Mouse (Mus musculus) liver (tissue): Measurements from ENCODE around the gene Lce1g.

Source experiments
- DNase-seq: peaks from one replicate; pipeline ENCODE4 v3.0.0-alpha.2; 2020; ENCODE audit warnings: mixed read lengths

Lce1g gene

DNA sequence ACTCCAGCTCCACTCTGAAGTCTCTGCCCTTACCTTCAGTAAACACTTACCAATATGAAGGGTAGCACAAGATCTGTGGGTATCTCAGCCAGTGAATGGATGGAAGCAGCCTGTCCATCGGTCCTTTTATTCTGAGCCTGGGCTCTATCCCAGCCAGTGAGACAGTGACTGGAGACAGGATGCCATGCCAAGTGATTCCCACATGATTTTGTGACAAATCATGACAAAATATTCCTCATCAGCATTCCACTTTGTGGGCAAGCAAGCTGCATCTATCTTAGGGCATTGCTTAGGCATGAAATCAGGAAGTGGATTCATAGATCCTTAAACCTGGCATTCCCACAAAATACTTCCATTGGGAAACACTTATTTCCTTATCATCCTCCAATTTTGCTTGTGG lies at the start of gene Lce1g:
Gene Lce1g (minus strand): TSS at position 101 of the 400 bp plus-strand sequence.
- no peak for DNase-seq

DNA sequence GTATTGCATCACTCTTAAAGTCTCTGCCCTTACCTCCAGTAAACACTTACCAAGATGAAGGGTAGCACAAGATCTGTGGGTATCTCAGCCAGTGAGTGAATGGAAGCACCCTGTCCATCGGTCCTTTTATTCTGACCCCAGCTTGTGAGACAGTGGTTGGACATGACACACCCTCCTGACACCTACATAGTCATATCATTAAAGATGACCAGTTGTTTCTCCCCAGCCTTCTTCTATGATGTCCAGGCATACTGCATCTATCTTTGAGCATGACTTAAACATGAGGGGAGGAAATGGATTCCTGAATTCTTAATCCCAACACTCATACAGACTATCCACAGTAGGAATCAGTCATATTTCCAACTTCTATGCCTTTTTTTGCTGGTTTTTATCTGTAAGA lies 38.3 kb upstream of the Lce1g start, which contains the start of gene Lce1j:
Gene Lce1j (minus strand): TSS at position 101 of the 400 bp plus-strand sequence.
- no peak for DNase-seq

DNA sequence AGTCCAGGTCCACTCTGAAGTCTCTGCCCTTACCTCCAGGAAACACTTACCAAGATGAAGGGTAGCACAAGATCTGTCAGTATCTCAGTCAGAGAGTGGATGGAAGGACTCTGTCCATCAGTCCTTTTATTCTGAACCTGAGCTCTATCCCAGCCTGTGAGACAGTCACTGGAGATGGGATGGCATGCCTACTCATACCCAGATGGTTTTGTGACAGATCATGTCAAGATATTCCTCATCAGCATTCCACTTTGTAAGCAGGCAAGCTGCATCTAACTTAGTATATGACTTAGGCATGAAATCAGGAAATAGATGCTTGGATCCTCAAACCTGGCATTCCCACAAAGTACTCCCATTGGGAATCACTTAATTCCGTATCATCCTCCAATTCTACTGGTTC lies 26.7 kb upstream of the Lce1g start, which contains the start of gene Lce1i:
Gene Lce1i (minus strand): TSS at position 101 of the 400 bp plus-strand sequence.
- DNase-seq, result no peak

DNA sequence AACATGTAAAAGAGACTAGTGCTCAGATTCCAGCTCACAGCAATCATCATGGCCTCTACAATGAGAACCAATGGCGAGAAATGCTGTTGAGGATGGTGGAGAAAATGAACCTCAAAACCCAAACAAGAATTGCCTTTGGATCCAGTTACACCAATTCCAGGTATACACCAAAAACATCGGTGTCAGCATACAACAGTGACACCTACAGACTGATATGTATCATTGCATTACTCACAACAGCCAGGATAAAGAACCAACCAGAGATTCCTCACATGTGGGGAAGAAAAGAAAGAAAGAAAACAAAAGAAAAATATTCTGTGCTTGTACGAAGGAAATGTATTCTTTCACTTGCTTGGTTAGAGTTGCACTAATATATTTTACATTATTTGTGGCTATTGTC lies 19.4 kb upstream of the Lce1g start:
- DNase-seq, result no peak

DNA sequence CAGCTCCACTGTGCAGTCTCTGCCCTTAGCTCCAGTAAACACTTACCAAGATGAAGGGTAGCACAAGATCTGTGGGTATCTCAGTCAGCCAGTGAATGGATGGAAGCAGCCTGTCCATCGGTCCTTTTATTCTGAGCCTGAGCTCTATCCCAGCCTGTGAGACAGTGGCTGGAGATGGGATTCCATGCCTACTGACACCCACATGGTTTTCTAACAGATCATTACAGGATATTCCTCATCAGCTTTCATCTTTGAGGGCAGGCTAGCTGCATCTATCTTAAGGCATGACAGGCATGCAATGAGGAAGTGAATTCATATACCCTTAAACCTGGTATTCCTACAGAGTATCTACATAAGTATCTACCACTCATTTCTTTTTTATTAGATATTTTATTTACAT lies 12.8 kb upstream of the Lce1g start, which contains the start of gene Lce1h:
Gene Lce1h (minus strand): TSS at position 101 of the 400 bp plus-strand sequence.
- DNase-seq, result no peak

DNA sequence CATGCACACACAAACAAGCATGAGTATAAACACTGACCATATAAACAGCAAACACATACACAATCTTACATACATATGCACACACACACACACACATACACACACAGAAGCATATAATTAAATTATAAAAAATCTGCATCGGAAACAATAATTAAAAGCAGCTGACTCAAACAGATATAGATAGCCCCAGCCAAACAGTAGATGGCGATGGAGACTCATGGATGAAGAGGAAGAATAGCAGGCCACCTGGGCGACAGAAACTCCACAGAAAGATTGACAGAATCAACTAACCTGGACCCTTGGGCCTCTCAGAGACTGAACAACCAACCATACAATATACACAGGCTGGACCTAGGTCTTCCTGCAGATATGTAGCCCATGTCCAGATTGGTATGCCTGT lies 1.1 kb upstream of the Lce1g start:
- no peak for DNase-seq

DNA sequence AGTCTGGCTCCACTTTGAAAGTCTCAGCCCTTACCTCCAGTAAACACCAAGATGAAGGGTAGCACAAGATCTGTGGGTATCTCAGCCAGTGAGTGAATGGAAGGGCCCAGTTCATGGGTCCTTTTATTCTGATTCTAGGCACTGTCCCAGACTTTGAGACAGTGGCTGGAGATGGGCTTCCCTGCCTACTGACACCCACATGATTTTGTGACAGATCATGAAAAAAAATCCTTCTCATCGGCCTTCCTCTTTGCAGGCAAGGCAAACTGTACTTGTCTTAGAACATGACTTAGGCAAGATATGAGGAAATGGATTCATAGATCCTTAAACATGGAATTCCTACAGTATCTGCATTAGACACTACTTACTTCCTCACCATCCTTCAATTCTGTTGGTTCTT lies 13.1 kb downstream of the Lce1g start, which contains the start of gene Gm38119:
Gene Gm38119 (minus strand): TSS at position 101 of the 400 bp plus-strand sequence.
- no peak for DNase-seq

DNA sequence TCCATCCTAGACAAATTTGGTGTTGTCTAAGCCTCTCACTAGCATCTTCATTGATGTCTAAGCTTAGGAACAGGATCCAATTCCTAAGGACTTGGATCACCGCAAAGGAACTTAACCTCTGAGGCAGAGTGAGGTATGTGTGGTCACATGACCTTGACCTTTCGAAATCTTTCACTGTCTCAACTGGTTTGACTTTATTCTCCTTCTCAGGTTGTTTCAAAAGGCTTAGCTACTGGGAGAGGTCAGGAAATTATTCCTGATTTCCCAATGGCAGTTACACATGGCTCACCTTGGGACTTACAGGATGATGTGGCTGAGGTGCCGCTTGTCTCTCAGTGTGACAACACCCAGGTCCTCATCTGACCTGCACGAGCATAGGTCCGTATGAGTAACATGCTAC lies 29.5 kb downstream of the Lce1g start:
- no peak for DNase-seq

DNA sequence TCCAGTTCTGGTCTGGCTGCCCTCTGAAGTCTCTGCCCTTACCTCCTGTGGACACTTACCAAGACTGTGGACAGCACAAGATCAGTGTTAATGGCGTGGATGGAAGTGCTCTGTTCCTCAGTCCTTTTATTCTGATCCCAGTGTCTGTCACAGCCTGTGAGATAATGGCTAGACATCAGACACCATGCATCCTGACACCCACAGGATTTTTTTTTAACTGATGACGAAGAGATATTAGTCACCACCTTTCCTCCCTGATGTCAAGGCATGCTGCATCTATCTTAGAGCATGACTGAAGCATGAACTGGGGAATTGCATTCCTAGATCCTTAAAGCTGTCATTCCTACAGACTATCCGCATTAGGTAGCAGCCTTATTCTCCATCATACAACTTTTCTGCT lies 31.9 kb downstream of the Lce1g start, which contains the start of gene Lce1f:
Gene Lce1f (minus strand): TSS at position 101 of the 400 bp plus-strand sequence.
- DNase-seq, result no peak

DNA sequence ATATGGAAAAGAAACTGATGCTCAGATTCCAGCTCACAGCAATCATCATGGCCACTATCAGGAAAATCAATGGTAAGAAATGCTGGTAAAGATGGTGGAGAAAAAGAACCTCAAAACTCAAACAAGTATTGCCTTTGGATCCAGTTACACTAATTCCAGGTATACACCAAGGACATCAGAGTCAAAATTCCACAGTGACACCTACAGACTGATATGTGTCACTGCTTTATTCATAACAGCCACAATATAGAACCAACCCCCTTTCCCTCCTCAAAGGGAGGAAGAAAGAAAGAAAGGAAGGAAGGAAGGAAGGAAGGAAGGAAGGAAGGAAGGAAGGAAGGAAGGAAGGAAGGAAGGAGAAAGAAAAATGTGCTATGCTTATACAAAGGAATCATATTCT lies 37.0 kb downstream of the Lce1g start:
- DNase-seq, result no peak

DNA sequence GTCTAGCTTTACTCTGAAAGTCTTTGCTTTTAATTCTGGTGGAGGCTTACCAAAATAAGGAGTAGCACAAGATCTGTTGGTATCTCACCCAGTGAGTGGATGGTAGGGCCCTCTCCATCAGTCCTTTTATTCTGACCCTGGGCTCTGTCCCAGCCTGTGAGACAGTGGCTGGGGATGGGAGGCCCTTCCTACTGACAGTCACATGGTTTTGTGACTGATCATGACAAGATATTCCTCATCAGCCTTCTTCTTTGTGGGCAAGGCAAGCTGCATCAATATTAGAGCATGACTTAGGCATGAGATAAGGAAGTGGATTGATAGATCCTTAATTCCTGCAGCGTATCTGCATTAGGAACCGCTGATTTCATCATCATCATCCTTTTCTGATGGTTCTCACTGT lies 43.2 kb downstream of the Lce1g start, which contains the start of gene Lce1e:
Gene Lce1e (minus strand): TSS at position 101 of the 400 bp plus-strand sequence.
- DNase-seq, result no peak
